ENCODE assay signal across 28 mouse cellular contexts in genomic region chr10:115505631-115506239, GRCm38 (mm10).
A peak's percentile ranks its signal among the peaks of the same experiment; 100 is the strongest.
DNase-seq lines count a peak whose midpoint lies in the region; ATAC-seq and TF ChIP-seq lines count a peak whose summit lies in the region.
"Had no signal": no experiment of that assay in that cellular context is flagged by ENCODE, and none has a peak within 500 bp of the region (broad histone marks: within the 10 kb centered on the region; RNA-seq: fewer than 3 reads in every experiment).

No protein-coding gene starts in this region.

- TF ChIP-seq CTCF in liver, adult 2 months (IDR thresholded peaks at IDR 0.05; ENCODE audit: low read depth, low read length): no peak

- peak overlapping the region; percentile 18; the same call in 1 of the 2 replicates for H3K4me2 ChIP-seq in intestine, embryonic 14.5 days (ENCODE audit: low read length)
- H3K4me2 ChIP-seq in intestine, embryonic 16.5 days (ENCODE audit: low read depth, low read length): peak overlapping the region; percentile 49
- no peak overlapping the region for H3K4me2 ChIP-seq in forebrain, embryonic 11.5 days (ENCODE audit: low read depth, low read length, severe bottlenecking)
- H3K4me2 ChIP-seq: embryonic facial prominence, embryonic 12.5 days; embryonic facial prominence, embryonic 15.5 days; forebrain, embryonic 12.5 days; forebrain, embryonic 15.5 days; heart, embryonic 13.5 days; hindbrain, embryonic 12.5 days; hindbrain, embryonic 15.5 days had no signal

- no peak overlapping the region for H3K4me3 ChIP-seq in liver, adult 2 months (ENCODE audit: insufficient read depth, low read depth, low read length)
- no peak overlapping the region for H3K4me3 ChIP-seq in intestine, embryonic 14.5 days (ENCODE audit: low read depth, low read length)
- H3K4me3 ChIP-seq in intestine, embryonic 16.5 days (ENCODE audit: low read length): peak overlapping the region; percentile 21
- no peak overlapping the region for H3K4me3 ChIP-seq in limb, embryonic 10.5 days
- H3K4me3 ChIP-seq in forebrain, embryonic 11.5 days (ENCODE audit: low read depth, low read length): no peak overlapping the region
- H3K4me3 ChIP-seq: embryonic facial prominence, embryonic 12.5 days; embryonic facial prominence, embryonic 15.5 days; forebrain, embryonic 12.5 days; forebrain, embryonic 15.5 days; heart, adult 2 months; heart, embryonic 10.5 days; heart, embryonic 13.5 days; hindbrain, embryonic 12.5 days; hindbrain, embryonic 15.5 days had no signal

- H3K27me3 ChIP-seq in liver, adult 2 months (ENCODE audit: control insufficient read depth, insufficient read depth, low read length): no peaks in the 10 kb centered on the region
- H3K27me3 ChIP-seq in intestine, embryonic 14.5 days (replicated peaks; ENCODE audit: control insufficient read depth, insufficient read depth, low read length): no peaks in the 10 kb centered on the region
- H3K27me3 ChIP-seq in intestine, embryonic 16.5 days (replicated peaks; ENCODE audit: control insufficient read depth, insufficient read depth, low read length): no peaks in the 10 kb centered on the region
- H3K27me3 ChIP-seq in limb, embryonic 10.5 days (ENCODE audit: low read depth, poor library complexity, severe bottlenecking): no peaks in the 10 kb centered on the region
- H3K27me3 ChIP-seq in forebrain, embryonic 11.5 days (ENCODE audit: control insufficient read depth, insufficient read depth, low read length): no peaks in the 10 kb centered on the region
- H3K27me3 ChIP-seq: CH12.LX; embryonic facial prominence, embryonic 12.5 days; embryonic facial prominence, embryonic 15.5 days; forebrain, embryonic 12.5 days; forebrain, embryonic 15.5 days; heart, embryonic 13.5 days; hindbrain, embryonic 12.5 days; hindbrain, embryonic 15.5 days had no signal

- H3K36me3 ChIP-seq in liver, adult 2 months (ENCODE audit: control insufficient read depth, insufficient read depth, low read length): no peaks in the 10 kb centered on the region
- no peaks in the 10 kb centered on the region for H3K36me3 ChIP-seq in intestine, embryonic 14.5 days (ENCODE audit: control insufficient read depth, insufficient read depth, low read length)
- H3K36me3 ChIP-seq in intestine, embryonic 16.5 days (ENCODE audit: control insufficient read depth, insufficient read depth, low read length): no peaks in the 10 kb centered on the region
- H3K36me3 ChIP-seq in limb, embryonic 10.5 days: no peaks in the 10 kb centered on the region
- H3K36me3 ChIP-seq in forebrain, embryonic 11.5 days (ENCODE audit: control insufficient read depth, insufficient read depth, low read length): no peaks in the 10 kb centered on the region
- H3K36me3 ChIP-seq: embryonic facial prominence, embryonic 12.5 days; embryonic facial prominence, embryonic 15.5 days; forebrain, embryonic 12.5 days; forebrain, embryonic 15.5 days; G1E; heart, embryonic 10.5 days; heart, embryonic 13.5 days; hindbrain, embryonic 12.5 days; hindbrain, embryonic 15.5 days had no signal

- H3K9ac ChIP-seq in liver, adult 2 months (ENCODE audit: low read depth, low read length): no peak overlapping the region
- no peak overlapping the region for H3K9ac ChIP-seq in intestine, embryonic 14.5 days (ENCODE audit: low read length)
- H3K9ac ChIP-seq in intestine, embryonic 16.5 days (ENCODE audit: low read depth, low read length): no peak overlapping the region
- H3K9ac ChIP-seq in forebrain, embryonic 11.5 days (ENCODE audit: low read length): no peak overlapping the region
- H3K9ac ChIP-seq: embryonic facial prominence, embryonic 12.5 days; embryonic facial prominence, embryonic 15.5 days; forebrain, embryonic 12.5 days; forebrain, embryonic 15.5 days; heart, embryonic 13.5 days; hindbrain, embryonic 12.5 days; hindbrain, embryonic 15.5 days had no signal

- no peaks in the 10 kb centered on the region for H3K9me3 ChIP-seq in intestine, embryonic 14.5 days (ENCODE audit: control insufficient read depth, low read length)
- no peaks in the 10 kb centered on the region for H3K9me3 ChIP-seq in intestine, embryonic 16.5 days (ENCODE audit: control insufficient read depth, low read length)
- no peaks in the 10 kb centered on the region for H3K9me3 ChIP-seq in limb, embryonic 10.5 days (replicated peaks)
- no peaks in the 10 kb centered on the region for H3K9me3 ChIP-seq in forebrain, embryonic 11.5 days (ENCODE audit: control insufficient read depth, low read length)
- H3K9me3 ChIP-seq: embryonic facial prominence, embryonic 12.5 days; embryonic facial prominence, embryonic 15.5 days; forebrain, embryonic 12.5 days; forebrain, embryonic 15.5 days; heart, embryonic 10.5 days; heart, embryonic 13.5 days; hindbrain, embryonic 12.5 days; hindbrain, embryonic 15.5 days had no signal

- peak; percentile 85 for ATAC-seq in intestine, embryonic 14.5 days (replicated peaks; ENCODE audit: low FRiP score, low TSS enrichment, low read depth)
- peak; percentile 93 for ATAC-seq in intestine, embryonic 16.5 days
- no peak for ATAC-seq in forebrain, embryonic 11.5 days (replicated peaks; ENCODE audit: low FRiP score)
- ATAC-seq: forebrain, embryonic 15.5 days; Patski had no signal

- no peak overlapping the region for H3K27ac ChIP-seq in liver, adult 2 months (replicated peaks; ENCODE audit: insufficient read depth, low read depth, low read length)
- H3K27ac ChIP-seq in intestine, embryonic 14.5 days (ENCODE audit: low read depth): peak overlapping the region; percentile 33; the same call in 1 of the 2 replicates
- H3K27ac ChIP-seq in intestine, embryonic 16.5 days (ENCODE audit: low read length): peak overlapping the region; percentile 23; the same call in 1 of the 2 replicates
- H3K27ac ChIP-seq in limb, embryonic 10.5 days: no peak overlapping the region
- H3K27ac ChIP-seq in forebrain, embryonic 11.5 days (ENCODE audit: low read depth, low read length): no peak overlapping the region
- H3K27ac ChIP-seq: embryonic facial prominence, embryonic 12.5 days; embryonic facial prominence, embryonic 15.5 days; forebrain, embryonic 12.5 days; forebrain, embryonic 15.5 days; heart, adult 2 months; heart, embryonic 10.5 days; heart, embryonic 13.5 days; hindbrain, embryonic 12.5 days; hindbrain, embryonic 15.5 days had no signal

- TF ChIP-seq POLR2A in liver, adult 2 months (IDR thresholded peaks at IDR 0.05; ENCODE audit: extremely low read depth, insufficient read depth, low read length): no peak

- no peaks in the 10 kb centered on the region for H3K4me1 ChIP-seq in liver, adult 2 months (ENCODE audit: control insufficient read depth, insufficient read depth, low read length)
- H3K4me1 ChIP-seq in intestine, embryonic 14.5 days (replicated peaks; ENCODE audit: control insufficient read depth, insufficient read depth, low read length): no peaks in the 10 kb centered on the region
- H3K4me1 ChIP-seq in intestine, embryonic 16.5 days (ENCODE audit: control insufficient read depth, insufficient read depth, low read length): 0 out of 2 replicates have a peak, but pooled peaks cover 3% of the 10 kb centered on the region
- H3K4me1 ChIP-seq in limb, embryonic 10.5 days: no peaks in the 10 kb centered on the region
- H3K4me1 ChIP-seq in forebrain, embryonic 11.5 days (replicated peaks; ENCODE audit: control insufficient read depth, insufficient read depth, low read length): no peaks in the 10 kb centered on the region
- H3K4me1 ChIP-seq: embryonic facial prominence, embryonic 12.5 days; embryonic facial prominence, embryonic 15.5 days; forebrain, embryonic 12.5 days; forebrain, embryonic 15.5 days; heart, embryonic 10.5 days; heart, embryonic 13.5 days; hindbrain, embryonic 12.5 days; hindbrain, embryonic 15.5 days had no signal

- WGBS in liver, adult 2 months: 36% methylated on average over 16 of the region's 16 CpGs
- WGBS in intestine, embryonic 14.5 days: 61% methylated on average over 16 of the region's 16 CpGs
- WGBS in intestine, embryonic 16.5 days: 59% methylated on average over 16 of the region's 16 CpGs
- WGBS in limb, embryonic 10.5 days: 91% methylated on average over 16 of the region's 16 CpGs
- WGBS in forebrain, embryonic 11.5 days: 89% methylated on average over 16 of the region's 16 CpGs

- DNase-seq in liver, adult 2 months (ENCODE audit: extremely low read depth, low read depth, low spot score): peak; percentile 47
- no peak for DNase-seq in liver
- DNase-seq in intestine, embryonic 14.5 days (ENCODE audit: low spot score): no peak
- peak; percentile 12 for DNase-seq in limb, embryonic 10.5 days (ENCODE audit: low spot score)
- DNase-seq in spleen, adult 18-20 months: no peak
- DNase-seq in cerebellum, postnatal 36 days: no peak
- DNase-seq in forebrain, embryonic 11.5 days (ENCODE audit: low spot score): no peak
- DNase-seq: adrenal gland, postnatal 10 days; adrenal gland, postnatal 36 days; B cell, adult 2 months; cerebellum, adult 18-20 months; cerebellum, adult 9-10 months; cerebellum, postnatal 14 days; gastrocnemius, postnatal 25 days; heart, adult 2 months; heart, postnatal 14 days had no signal

- no peaks in the 10 kb centered on the region for H3K79me2 ChIP-seq in liver, adult 2 months (ENCODE audit: control insufficient read depth, insufficient read depth, low read length)

Comparison
In these comparisons a context has a peak if more than half of its experiments do, and no peak if none do; other contexts are left out.
1. DNase-seq: peak in liver, adult 2 months (single experiment) and limb, embryonic 10.5 days (single experiment); none in liver (single experiment), intestine, embryonic 14.5 days (single experiment), spleen, adult 18-20 months (0 of 2), cerebellum, postnatal 36 days (0 of 2) and forebrain, embryonic 11.5 days (single experiment).
2. H3K27ac ChIP-seq: peak in intestine, embryonic 14.5 days (single experiment) and intestine, embryonic 16.5 days (single experiment); none in liver, adult 2 months (single experiment), limb, embryonic 10.5 days (single experiment) and forebrain, embryonic 11.5 days (single experiment).